Mouse (Mus musculus) heart, postnatal 25 days (tissue): Measurements from ENCODE around the gene Olfr791. TPM values are rescaled to one million over a fixed set of nuclear protein-coding genes. Genes with fewer than 3 reads are reported as not detected.

Experiments
- DNase-seq: peaks from one replicate; pipeline ENCODE4 v3.0.0; 2022; ENCODE audit warnings: low spot score
- intact Hi-C: fragments of 180-260 bp; cut with DNase I; formaldehyde crosslinking; loops from one replicate; pipeline ENCODE4 v1.15.1; 2025
- total RNA-seq, 2 experiments: library from RNA; stranded (reverse); gene quantifications; 2 replicates each; pipeline ENCODE4 v1.2.3; 2021

The Olfr791 gene
- not detected for total RNA-seq

- intact Hi-C loops: no loop called here
These were observed at the start of gene Olfr791 for GRCm38 (mm10) chr10:129521492-129521891. Gene Olfr791 (plus strand): TSS chr10:129521792.

GRCm38 (mm10) chr10:129473256-129473655 is 48.3 kb upstream of the Olfr791 start:
- DNase-seq: no peak
- intact Hi-C loops: no loop called here

More at GRCm38 (mm10) chr10:129521492-129521891, at the start of gene Olfr791:
- DNase-seq: no peak

- intact Hi-C loops: no loop called here
- DNase-seq: no peak
These were observed 47.9 kb upstream of the Olfr791 start for GRCm38 (mm10) chr10:129473723-129474122.

- intact Hi-C loops: no loop called here
- DNase-seq: no peak
These were observed 37.1 kb upstream of the Olfr791 start, which contains the start of gene Olfr789 for GRCm38 (mm10) chr10:129484452-129484851. Gene Olfr789 (plus strand): TSS chr10:129484752.

- DNase-seq: no peak
- intact Hi-C loops: no loop called here
These were observed 31.5 kb upstream of the Olfr791 start for GRCm38 (mm10) chr10:129490101-129490500.

- intact Hi-C loops: no loop called here
- no peak for DNase-seq
These were observed 23.4 kb upstream of the Olfr791 start, which contains the start of gene Olfr790 for GRCm38 (mm10) chr10:129498192-129498591. Gene Olfr790 (plus strand): TSS chr10:129498492.

GRCm38 (mm10) chr10:129538862-129539261 is 17.3 kb downstream of the Olfr791 start, which contains the start of gene Olfr792:
Gene Olfr792 (plus strand): TSS chr10:129539162.
- intact Hi-C loops: no loop called here
- DNase-seq: no peak

GRCm38 (mm10) chr10:129549354-129549753 is 27.8 kb downstream of the Olfr791 start:
- no peak for DNase-seq
- intact Hi-C loops: no loop called here

- no peak for DNase-seq
- intact Hi-C loops: no loop called here
These were observed 45.8 kb downstream of the Olfr791 start, which contains the start of gene Olfr794 for GRCm38 (mm10) chr10:129567355-129567754. Gene Olfr794 (plus strand): TSS chr10:129567655.

GRCm38 (mm10) chr10:129577066-129577465 is 55.5 kb downstream of the Olfr791 start:
- intact Hi-C loops: no loop called here
- DNase-seq: no peak

Other genes starting within 250 kb of the Olfr791 start
- gene Olfr780, start 203.7 kb upstream of the Olfr791 start, total RNA-seq: not detected
- not detected for gene Olfr781, start 192.9 kb upstream of the Olfr791 start, total RNA-seq
- not detected for gene Olfr782, start 172.9 kb upstream of the Olfr791 start, total RNA-seq
- not detected for gene Olfr784, start 137.7 kb upstream of the Olfr791 start, total RNA-seq
- gene Olfr785, start 116.4 kb upstream of the Olfr791 start, total RNA-seq: not detected
- not detected for gene Olfr786, start 94.5 kb upstream of the Olfr791 start, total RNA-seq
- gene Olfr787, start 59.9 kb upstream of the Olfr791 start, total RNA-seq: not detected
- not detected for gene Olfr788, start 50.8 kb upstream of the Olfr791 start, total RNA-seq
- gene Olfr789, start 37.0 kb upstream of the Olfr791 start, total RNA-seq: not detected
- gene Olfr790, start 23.3 kb upstream of the Olfr791 start, total RNA-seq: not detected
- not detected for gene Olfr792, start 17.4 kb downstream of the Olfr791 start, total RNA-seq
- not detected for gene Olfr794, start 45.9 kb downstream of the Olfr791 start, total RNA-seq
- gene Olfr796, start 90.8 kb downstream of the Olfr791 start, total RNA-seq: not detected
- not detected for gene Olfr798, start 106.1 kb downstream of the Olfr791 start, total RNA-seq
- gene Olfr799, start 115.7 kb downstream of the Olfr791 start, total RNA-seq: not detected
- gene Olfr800, start 135.9 kb downstream of the Olfr791 start, total RNA-seq: not detected
- not detected for gene Olfr801, start 152.1 kb downstream of the Olfr791 start, total RNA-seq
- gene Olfr802, start 166.4 kb downstream of the Olfr791 start, total RNA-seq: not detected
- gene Olfr803, start 172.5 kb downstream of the Olfr791 start, total RNA-seq: not detected
- not detected for gene Olfr804, start 181.4 kb downstream of the Olfr791 start, total RNA-seq
- not detected for gene Olfr805, start 207.6 kb downstream of the Olfr791 start, total RNA-seq
- not detected for gene Olfr806, start 220.1 kb downstream of the Olfr791 start, total RNA-seq
- gene Olfr807, start 236.0 kb downstream of the Olfr791 start, total RNA-seq: not detected
- gene Olfr808, start 243.7 kb downstream of the Olfr791 start, total RNA-seq: not detected